Mouse (Mus musculus): ENCODE data around the gene Dnmbp. TPM values are rescaled to one million over a fixed set of nuclear protein-coding genes. Genes with fewer than 3 reads are reported as not detected.

The Dnmbp gene
- polyA plus RNA-seq, 1 experiment: 12.7 TPM

GRCm38 (mm10) chr19:43922963-43923362 is 17.0 kb downstream of the Dnmbp start:
- WGBS: 96% methylated on average over 7 of the region's 7 CpGs
- peaks cover 3% of the 10 kb centered on the region; the same call in 1 of the 2 replicates for H3K4me1 ChIP-seq (replicated peaks; ENCODE audit: control insufficient read depth, insufficient read depth, low read length)
- no peaks in the 10 kb centered on the region for H3K36me3 ChIP-seq (ENCODE audit: control insufficient read depth, insufficient read depth, low read length)
- H3K27ac ChIP-seq (ENCODE audit: control insufficient read depth, insufficient read depth, low read length): no peak overlapping the region
- no peaks in the 10 kb centered on the region for H3K27me3 ChIP-seq (ENCODE audit: control insufficient read depth, insufficient read depth, low read length)
- no peak overlapping the region for H3K4me3 ChIP-seq (ENCODE audit: control insufficient read depth, insufficient read depth, low read length)
- no peak for DNase-seq
- TF ChIP-seq CTCF (IDR thresholded peaks at IDR 0.05; ENCODE audit: borderline replicate concordance, control insufficient read depth, extremely low read depth, insufficient read depth, low read length, poor library complexity) (no peak), POLR2A (IDR thresholded peaks at IDR 0.05; ENCODE audit: control insufficient read depth, extremely low read depth, insufficient read depth, low read length, poor library complexity) (no peak)

- H3K27me3 ChIP-seq (ENCODE audit: control insufficient read depth, insufficient read depth, low read length): no peaks in the 10 kb centered on the region
- 52% methylated on average over 13 of the region's 13 CpGs for WGBS
- H3K36me3 ChIP-seq (ENCODE audit: control insufficient read depth, insufficient read depth, low read length): no peaks in the 10 kb centered on the region
- no peak overlapping the region; the same call in 1 of the 2 replicates for H3K4me3 ChIP-seq (ENCODE audit: control insufficient read depth, insufficient read depth, low read length)
- no peak overlapping the region for H3K27ac ChIP-seq (ENCODE audit: control insufficient read depth, insufficient read depth, low read length)
- no peak for TF ChIP-seq CTCF (IDR thresholded peaks at IDR 0.05; ENCODE audit: borderline replicate concordance, control insufficient read depth, extremely low read depth, insufficient read depth, low read length, poor library complexity)
- TF ChIP-seq POLR2A (IDR thresholded peaks at IDR 0.05; ENCODE audit: control insufficient read depth, extremely low read depth, insufficient read depth, low read length, poor library complexity): no peak
- DNase-seq: no peak
- peaks cover 13% of the 10 kb centered on the region for H3K4me1 ChIP-seq (replicated peaks; ENCODE audit: control insufficient read depth, insufficient read depth, low read length)
These were observed 18.6 kb downstream of the Dnmbp start for GRCm38 (mm10) chr19:43921410-43921809.

GRCm38 (mm10) chr19:43920453-43921300 is 19.3 kb downstream of the Dnmbp start:
- H3K36me3 ChIP-seq (ENCODE audit: control insufficient read depth, insufficient read depth, low read length): no peaks in the 10 kb centered on the region
- no peak overlapping the region for H3K4me3 ChIP-seq (ENCODE audit: control insufficient read depth, insufficient read depth, low read length)
- no peak overlapping the region for H3K27ac ChIP-seq (ENCODE audit: control insufficient read depth, insufficient read depth, low read length)
- WGBS: 81% methylated on average over 32 of the region's 32 CpGs
- H3K27me3 ChIP-seq (ENCODE audit: control insufficient read depth, insufficient read depth, low read length): no peaks in the 10 kb centered on the region
- no peak for TF ChIP-seq CTCF (IDR thresholded peaks at IDR 0.05; ENCODE audit: borderline replicate concordance, control insufficient read depth, extremely low read depth, insufficient read depth, low read length, poor library complexity)
- TF ChIP-seq POLR2A (IDR thresholded peaks at IDR 0.05; ENCODE audit: control insufficient read depth, extremely low read depth, insufficient read depth, low read length, poor library complexity): no peak
- peaks cover 14% of the 10 kb centered on the region for H3K4me1 ChIP-seq (replicated peaks; ENCODE audit: control insufficient read depth, insufficient read depth, low read length)
- no peak for DNase-seq

- no peak overlapping the region for H3K27ac ChIP-seq (ENCODE audit: control insufficient read depth, insufficient read depth, low read length)
- TF ChIP-seq CTCF (IDR thresholded peaks at IDR 0.05; ENCODE audit: borderline replicate concordance, control insufficient read depth, extremely low read depth, insufficient read depth, low read length, poor library complexity) (no peak), POLR2A (IDR thresholded peaks at IDR 0.05; ENCODE audit: control insufficient read depth, extremely low read depth, insufficient read depth, low read length, poor library complexity) (no peak)
- H3K36me3 ChIP-seq (ENCODE audit: control insufficient read depth, insufficient read depth, low read length): no peaks in the 10 kb centered on the region
- WGBS: 91% methylated on average over 4 of the region's 4 CpGs
- no peak overlapping the region for H3K4me3 ChIP-seq (ENCODE audit: control insufficient read depth, insufficient read depth, low read length)
- no peak for DNase-seq
- H3K4me1 ChIP-seq (replicated peaks; ENCODE audit: control insufficient read depth, insufficient read depth, low read length): peaks cover 14% of the 10 kb centered on the region
- no peaks in the 10 kb centered on the region for H3K27me3 ChIP-seq (ENCODE audit: control insufficient read depth, insufficient read depth, low read length)
These were observed 20.1 kb downstream of the Dnmbp start for GRCm38 (mm10) chr19:43919841-43920240.

GRCm38 (mm10) chr19:43918834-43919233 is 21.2 kb downstream of the Dnmbp start:
- TF ChIP-seq POLR2A (IDR thresholded peaks at IDR 0.05; ENCODE audit: control insufficient read depth, extremely low read depth, insufficient read depth, low read length, poor library complexity) (no peak), CTCF (IDR thresholded peaks at IDR 0.05; ENCODE audit: borderline replicate concordance, control insufficient read depth, extremely low read depth, insufficient read depth, low read length, poor library complexity) (no peak)
- H3K4me1 ChIP-seq (replicated peaks; ENCODE audit: control insufficient read depth, insufficient read depth, low read length): peaks cover 14% of the 10 kb centered on the region
- no peak overlapping the region for H3K4me3 ChIP-seq (ENCODE audit: control insufficient read depth, insufficient read depth, low read length)
- H3K27ac ChIP-seq (ENCODE audit: control insufficient read depth, insufficient read depth, low read length): no peak overlapping the region
- H3K27me3 ChIP-seq (ENCODE audit: control insufficient read depth, insufficient read depth, low read length): no peaks in the 10 kb centered on the region
- no peaks in the 10 kb centered on the region for H3K36me3 ChIP-seq (ENCODE audit: control insufficient read depth, insufficient read depth, low read length)
- 96% methylated on average over 3 of the region's 3 CpGs for WGBS
- DNase-seq: no peak

- 73% methylated on average over 6 of the region's 6 CpGs for WGBS
- Histone ChIP-seq H3K27me3 (ENCODE audit: control insufficient read depth, insufficient read depth, low read length) (no peaks in the 10 kb centered on the region), H3K4me3 (ENCODE audit: control insufficient read depth, insufficient read depth, low read length) (no peak overlapping the region), H3K27ac (ENCODE audit: control insufficient read depth, insufficient read depth, low read length) (no peak overlapping the region), H3K4me1 (replicated peaks; ENCODE audit: control insufficient read depth, insufficient read depth, low read length) (peaks cover 14% of the 10 kb centered on the region), H3K36me3 (ENCODE audit: control insufficient read depth, insufficient read depth, low read length) (no peaks in the 10 kb centered on the region)
- TF ChIP-seq POLR2A (IDR thresholded peaks at IDR 0.05; ENCODE audit: control insufficient read depth, extremely low read depth, insufficient read depth, low read length, poor library complexity): no peak
- TF ChIP-seq CTCF (IDR thresholded peaks at IDR 0.05; ENCODE audit: borderline replicate concordance, control insufficient read depth, extremely low read depth, insufficient read depth, low read length, poor library complexity): no peak
- no peak for DNase-seq
These were observed 22.2 kb downstream of the Dnmbp start for GRCm38 (mm10) chr19:43917763-43918162.

Measured in thymus, adult 2 months (tissue).